Mouse (Mus musculus) monocyte, adult 5-6 weeks (primary cell): ENCODE results near the gene Ndufb6. TPM values are rescaled to one million over a fixed set of nuclear protein-coding genes. Genes with fewer than 3 reads are reported as not detected.

Experiments
- ATAC-seq: fragments of 153-309, 156-312 bp; replicated peaks from 2 replicates; pipeline ENCODE4 v1.8.0; 2017; ENCODE audit warnings: mild to moderate bottlenecking; ENCODE audit not compliant: low TSS enrichment, insufficient number of reproducible peaks, severe bottlenecking, poor library complexity, low FRiP score
- total RNA-seq: library from RNA; stranded (forward); fragments of 200-1000, 200-491, 200-594 nt; gene quantifications from 3 replicates; pipeline ENCODE4 v1.2.3, GENCODE M21; 2017

Ndufb6 gene
- total RNA-seq, 1 experiment from 2014 or later: 45.1 TPM

GRCm38 (mm10) chr4:40268204-40268813, 10.9 kb downstream of the Ndufb6 start:
- ATAC-seq: peak; percentile 50

GRCm38 (mm10) chr4:40267681-40268080, 11.5 kb downstream of the Ndufb6 start:
- no peak for ATAC-seq

- no peak for ATAC-seq
These were observed 14.9 kb downstream of the Ndufb6 start for GRCm38 (mm10) chr4:40264321-40264720.

GRCm38 (mm10) chr4:40254385-40255103, 24.7 kb downstream of the Ndufb6 start:
- ATAC-seq: no peak

- ATAC-seq: no peak
These were observed 25.5 kb downstream of the Ndufb6 start for GRCm38 (mm10) chr4:40253766-40254165.

GRCm38 (mm10) chr4:40250984-40251383, 28.2 kb downstream of the Ndufb6 start:
- ATAC-seq: no peak

GRCm38 (mm10) chr4:40244035-40244434, 35.2 kb downstream of the Ndufb6 start:
- ATAC-seq: peak; percentile 89

GRCm38 (mm10) chr4:40243006-40243405, 36.2 kb downstream of the Ndufb6 start:
- ATAC-seq: no peak

- no peak for ATAC-seq
These were observed 37.3 kb downstream of the Ndufb6 start for GRCm38 (mm10) chr4:40241928-40242327.

GRCm38 (mm10) chr4:40240272-40240744, 38.9 kb downstream of the Ndufb6 start:
- ATAC-seq: no peak

GRCm38 (mm10) chr4:40239409-40240271, 39.6 kb downstream of the Ndufb6 start, which contains the start of gene Ddx58:
Gene Ddx58 (minus strand): TSS chr4:40239828.
- 0 out of 2 replicates have a peak, but pooled peaks have one; percentile 18 for ATAC-seq

- ATAC-seq: no peak; the same call in 1 of the 2 replicates
These were observed 40.5 kb downstream of the Ndufb6 start for GRCm38 (mm10) chr4:40238483-40239408.

GRCm38 (mm10) chr4:40236829-40237228, 42.4 kb downstream of the Ndufb6 start:
- ATAC-seq: no peak

- no peak for ATAC-seq
These were observed 45.0 kb downstream of the Ndufb6 start for GRCm38 (mm10) chr4:40234256-40234655.

- no peak for ATAC-seq
These were observed 46.1 kb downstream of the Ndufb6 start for GRCm38 (mm10) chr4:40233062-40233664.

GRCm38 (mm10) chr4:40229723-40230122, 49.5 kb downstream of the Ndufb6 start:
- ATAC-seq: peak; percentile 73

- no peak for ATAC-seq
These were observed 51.3 kb downstream of the Ndufb6 start for GRCm38 (mm10) chr4:40227886-40228285.

GRCm38 (mm10) chr4:40227131-40227530, 52.1 kb downstream of the Ndufb6 start:
- ATAC-seq: no peak
